Mouse (Mus musculus): ENCODE results near the gene Cyp2d11.

Gene Cyp2d11

DNA sequence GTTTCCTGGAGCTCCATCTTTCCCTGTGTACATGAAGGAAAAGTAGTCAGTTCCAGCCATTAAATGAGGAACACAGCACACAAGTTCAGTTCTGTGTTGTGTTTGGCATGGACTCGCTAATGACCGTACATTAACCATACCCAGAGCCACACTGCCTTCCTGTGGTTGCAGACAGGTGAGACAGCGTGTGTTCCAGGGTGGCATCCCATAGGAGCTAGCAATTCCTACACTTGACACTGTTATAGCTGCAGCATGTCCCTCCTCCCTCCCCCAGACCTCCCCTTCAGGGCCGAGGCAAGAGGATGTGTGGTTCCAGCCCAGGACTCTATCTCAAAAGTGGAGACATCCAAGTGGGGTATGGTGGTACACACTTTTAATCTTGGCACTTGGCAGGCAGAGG lies 43.5 kb downstream of the Cyp2d11 start:
- no peak for DNase-seq (ENCODE audit: low spot score)

- no peak for DNase-seq (ENCODE audit: low spot score)
Observed at GRCm38 (mm10) chr15:82348999-82349341, 44.9 kb downstream of the Cyp2d11 start.

GRCm38 (mm10) chr15:82348258-82348998 lies 45.4 kb downstream of the Cyp2d11 start:
- DNase-seq (ENCODE audit: low spot score), result no peak

DNA sequence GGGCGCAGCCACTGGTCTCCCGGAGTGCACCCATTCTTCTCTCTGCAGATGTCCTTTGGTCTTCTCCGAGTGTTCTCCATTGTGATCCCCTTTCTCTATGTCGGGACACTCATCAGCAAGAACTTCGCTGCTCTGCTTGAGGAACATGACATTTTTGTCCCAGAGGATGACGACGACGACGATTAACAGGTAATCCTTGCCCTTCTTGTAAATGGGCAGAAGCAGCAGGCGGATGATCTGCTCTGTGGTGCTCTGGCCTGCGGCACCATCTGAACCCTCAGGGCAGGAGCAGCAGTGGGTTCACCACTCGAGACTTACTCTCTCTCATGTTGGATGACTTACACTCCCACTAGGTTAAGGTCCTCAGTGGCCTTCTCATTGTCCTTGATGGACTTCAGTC lies 46.0 kb downstream of the Cyp2d11 start:
- DNase-seq (ENCODE audit: low spot score), result no peak

- no peak for DNase-seq (ENCODE audit: low spot score)
Observed at GRCm38 (mm10) chr15:82347303-82347676, 46.5 kb downstream of the Cyp2d11 start.

GRCm38 (mm10) chr15:82346580-82347302 lies 47.1 kb downstream of the Cyp2d11 start:
- DNase-seq (ENCODE audit: low spot score), result no peak

- DNase-seq (ENCODE audit: low spot score), result peak; percentile 96
Observed at GRCm38 (mm10) chr15:82345820-82346470, 47.9 kb downstream of the Cyp2d11 start.

GRCm38 (mm10) chr15:82344971-82345370 lies 48.9 kb downstream of the Cyp2d11 start:
- no peak for DNase-seq (ENCODE audit: low spot score)

DNA sequence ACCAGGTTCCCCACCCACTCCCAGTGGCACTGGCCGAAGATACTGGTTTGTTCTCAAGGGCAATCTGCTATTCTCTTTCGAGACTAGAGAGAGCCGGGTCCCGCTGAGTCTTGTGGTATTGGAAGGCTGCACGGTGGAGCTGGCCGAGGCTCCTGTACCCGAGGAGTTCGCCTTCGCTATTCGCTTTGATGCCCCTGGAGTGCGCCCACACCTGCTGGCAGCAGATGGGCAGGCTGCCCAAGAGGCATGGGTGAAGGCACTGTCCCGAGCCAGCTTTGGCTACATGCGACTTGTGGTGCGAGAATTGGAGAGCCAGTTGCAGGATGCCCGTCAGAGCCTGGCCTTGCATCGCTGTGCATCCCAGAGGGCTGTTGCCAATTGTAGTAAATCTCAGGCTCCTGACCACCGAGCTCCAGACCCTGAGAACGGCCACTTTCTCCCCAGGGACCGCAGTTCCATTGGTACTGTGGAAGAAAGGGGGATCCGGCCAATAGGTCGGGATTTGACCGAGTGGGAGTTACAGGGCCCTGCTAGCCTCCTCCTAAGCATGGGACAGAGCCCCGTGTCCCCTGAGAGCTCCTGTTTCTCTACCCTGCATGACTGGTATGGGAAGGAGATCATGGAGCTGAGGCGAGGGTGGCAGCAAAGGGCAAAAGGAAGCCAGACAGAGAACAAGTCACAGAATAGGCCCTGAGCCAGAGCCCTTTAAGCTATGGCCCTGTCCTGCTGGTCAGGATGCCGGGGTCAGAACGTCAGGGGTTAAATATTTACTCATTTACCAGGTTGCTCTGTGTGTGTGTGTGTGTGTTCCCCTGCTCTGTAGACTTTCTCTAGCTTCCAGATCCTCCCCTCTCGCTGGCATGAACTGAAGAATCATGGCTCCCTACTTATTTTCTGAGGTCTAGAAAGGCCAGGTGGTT lies 50.2 kb downstream of the Cyp2d11 start:
- DNase-seq (ENCODE audit: low spot score), result no peak

DNA sequence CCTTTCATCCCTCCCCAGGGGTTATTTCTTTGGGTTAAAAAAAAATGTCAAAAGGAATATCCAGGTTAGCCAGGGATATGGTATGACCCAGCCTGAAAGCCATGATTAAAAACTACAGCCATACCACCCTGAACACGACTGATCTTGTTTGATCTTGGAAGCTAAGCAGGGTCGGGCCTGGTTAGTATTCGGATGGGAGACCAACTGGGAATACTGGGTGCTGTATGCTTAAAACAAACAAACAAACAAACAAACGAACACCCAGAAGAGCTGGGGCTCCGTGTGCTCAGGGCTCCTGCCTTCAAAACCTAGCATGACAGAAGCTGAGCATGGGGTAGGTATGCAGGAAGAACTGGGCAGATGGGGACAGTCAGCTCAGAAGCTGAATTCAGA lies 51.3 kb downstream of the Cyp2d11 start:
- no peak for DNase-seq (ENCODE audit: low spot score)

DNA sequence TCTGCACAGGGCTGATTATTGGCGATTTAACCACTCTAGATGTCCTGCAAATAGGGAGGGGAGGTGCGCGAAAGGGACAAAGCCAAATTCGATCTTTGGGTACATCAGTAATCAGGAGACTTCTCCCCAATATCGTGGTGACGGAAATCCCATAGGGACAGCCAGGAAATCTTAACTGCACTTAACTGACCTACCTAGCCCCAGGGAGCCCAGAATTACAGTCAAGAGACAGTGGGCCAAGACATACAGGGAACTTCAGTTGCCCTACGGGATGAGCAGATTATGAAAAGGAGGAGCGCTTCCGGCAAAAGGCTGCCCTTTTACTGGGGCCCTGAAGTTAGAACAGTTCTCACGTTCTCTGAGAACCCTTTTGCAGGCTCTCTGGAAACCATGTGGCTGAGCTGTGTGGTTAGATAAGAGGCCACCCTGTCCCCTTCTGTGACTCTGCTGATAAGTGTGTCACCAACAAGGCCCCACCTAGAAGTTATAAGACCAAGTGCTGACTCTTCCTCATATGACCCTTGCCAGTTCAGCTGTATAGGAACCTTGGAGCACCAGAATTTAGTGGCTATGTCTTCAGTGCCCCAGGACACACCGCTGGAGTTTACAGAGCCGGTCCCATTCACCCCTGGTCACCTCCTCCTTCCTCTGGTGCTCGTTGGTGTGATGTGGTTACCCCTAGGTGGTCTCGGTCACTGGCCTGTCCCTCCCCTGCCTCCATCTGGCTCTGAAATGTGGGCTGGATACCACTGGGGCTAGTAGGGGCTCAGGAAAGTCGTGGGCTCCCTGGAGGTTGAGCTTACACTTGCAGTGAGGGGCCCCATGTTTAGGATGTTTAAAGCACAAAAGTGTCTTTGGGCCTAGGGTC lies 51.9 kb downstream of the Cyp2d11 start:
- DNase-seq (ENCODE audit: low spot score), result no peak

DNA sequence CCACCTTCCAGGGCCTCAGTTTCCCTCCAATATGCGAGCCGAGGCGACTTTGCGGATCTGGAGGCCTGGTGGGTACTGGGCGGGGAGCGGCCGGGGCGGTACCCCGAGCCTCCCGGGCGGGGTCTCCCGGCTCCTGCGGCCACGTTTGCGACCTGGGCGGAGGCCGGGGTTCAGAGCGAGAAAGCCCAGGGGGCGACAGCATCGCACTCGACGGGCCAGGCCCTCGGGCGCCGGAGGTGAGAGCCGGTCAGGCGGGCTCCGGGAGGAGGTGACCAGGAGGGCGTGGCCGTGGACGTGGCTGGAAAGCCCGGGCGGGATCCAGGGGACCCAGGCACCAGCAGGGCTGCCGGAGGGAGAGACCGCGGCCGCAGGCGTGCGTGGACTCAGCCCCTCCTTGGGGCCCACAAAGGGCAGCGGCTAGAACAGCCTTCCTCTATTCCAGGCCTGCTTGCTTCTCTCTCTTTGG lies 52.8 kb downstream of the Cyp2d11 start:
- DNase-seq (ENCODE audit: low spot score), result peak; percentile 36

DNA sequence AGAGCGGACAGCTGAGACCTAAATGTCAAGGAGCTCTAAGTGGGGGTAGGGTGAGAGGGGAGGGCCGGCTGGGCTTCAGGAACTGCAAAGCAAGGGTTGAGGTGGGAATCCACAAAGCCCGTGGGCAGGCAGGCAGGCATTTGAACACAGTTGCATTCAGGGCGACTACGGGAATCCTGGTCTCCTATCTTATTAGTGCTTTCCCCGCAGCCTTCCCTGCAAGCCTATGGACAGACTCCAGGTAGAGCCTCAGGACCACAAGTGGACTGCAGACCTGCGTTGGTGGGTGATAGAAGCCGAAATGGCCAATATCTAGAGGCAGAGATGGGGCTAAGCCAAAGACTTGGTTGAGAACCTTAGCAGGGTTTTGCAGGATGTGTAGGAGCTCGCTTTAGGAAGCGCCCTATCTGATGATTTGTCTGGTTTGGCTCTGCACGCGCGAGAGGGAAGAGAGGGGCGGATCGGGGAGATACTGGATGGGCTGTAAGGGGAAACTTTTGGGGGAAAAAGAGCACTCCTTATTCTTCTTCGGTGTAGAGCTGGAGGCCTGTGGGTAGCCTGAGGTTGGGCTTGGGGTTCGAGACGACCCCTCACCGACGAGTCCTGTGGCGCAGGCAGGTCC lies 53.3 kb downstream of the Cyp2d11 start:
- no peak for DNase-seq (ENCODE audit: low spot score)

- no peak for DNase-seq (ENCODE audit: low spot score)
Observed at GRCm38 (mm10) chr15:82339634-82340254, 54.1 kb downstream of the Cyp2d11 start.
